Mouse (Mus musculus) E14TG2a.4 (cell line): ENCODE data around the gene Atp8a2.

Experiments used
- H3K27me3 ChIP-seq: 2 replicates; pipeline ENCODE4 v1.6.1; 2014; ENCODE audit warnings: low read length, control low read depth; ENCODE audit not compliant: insufficient read depth
- H3K36me3 ChIP-seq: 2 replicates; pipeline ENCODE4 v1.6.1; 2014; ENCODE audit warnings: low read length, control low read depth; ENCODE audit not compliant: insufficient read depth
- H3K4me1 ChIP-seq: replicated peaks from 2 replicates; pipeline ENCODE4 v1.6.1; 2014; ENCODE audit warnings: low read depth, low read length, control low read depth
- H3K4me3 ChIP-seq: replicated peaks from 2 replicates; pipeline ENCODE4 v1.5.1; 2014; ENCODE audit warnings: mild to moderate bottlenecking, low read length
- H3K9me3 ChIP-seq: 2 replicates; pipeline ENCODE4 v1.6.1; 2014; ENCODE audit warnings: low read length, control low read depth
- CTCF ChIP-seq: conservative IDR thresholded peaks from 2 replicates; pipeline ENCODE4 v1.5.1; 2014; ENCODE audit warnings: low read length
- NANOG ChIP-seq: IDR thresholded peaks from 2 replicates; pipeline ENCODE4 v1.6.1; 2014; ENCODE audit warnings: borderline replicate concordance, low read length, mixed read lengths
- POU5F1 ChIP-seq: IDR thresholded peaks from 2 replicates; pipeline ENCODE4 v1.6.1; 2014; ENCODE audit warnings: low read length, borderline replicate concordance

Gene Atp8a2

GRCm38 (mm10) chr14:59643582-59643981, 553.4 kb downstream of the Atp8a2 start:
- Histone ChIP-seq H3K36me3 (no peaks in the 10 kb centered on the region), H3K4me3 (no peak overlapping the region), H3K9me3 (no peaks in the 10 kb centered on the region), H3K27me3 (peaks cover 18% of the 10 kb centered on the region), H3K4me1 (peaks cover 18% of the 10 kb centered on the region)
- no peak for TF ChIP-seq POU5F1
- TF ChIP-seq NANOG = no peak
- no peak for TF ChIP-seq CTCF

- TF ChIP-seq POU5F1 (no peak), NANOG (no peak)
These were observed 555.1 kb downstream of the Atp8a2 start for GRCm38 (mm10) chr14:59641856-59642255.

GRCm38 (mm10) chr14:59638906-59639703, 557.9 kb downstream of the Atp8a2 start:
- no peaks in the 10 kb centered on the region for H3K36me3 ChIP-seq
- no peak overlapping the region for H3K4me3 ChIP-seq
- peaks cover 16% of the 10 kb centered on the region for H3K27me3 ChIP-seq
- H3K4me1 ChIP-seq = no peaks in the 10 kb centered on the region; the same call in 1 of the 2 replicates
- TF ChIP-seq POU5F1 (no peak), CTCF (no peak), NANOG (no peak)
- no peaks in the 10 kb centered on the region for H3K9me3 ChIP-seq

More at GRCm38 (mm10) chr14:59641856-59642255, 555.1 kb downstream of the Atp8a2 start:
- H3K4me1 ChIP-seq = peaks cover 6% of the 10 kb centered on the region
- no peaks in the 10 kb centered on the region for H3K36me3 ChIP-seq
- peaks cover 18% of the 10 kb centered on the region for H3K27me3 ChIP-seq
- no peak overlapping the region for H3K4me3 ChIP-seq
- H3K9me3 ChIP-seq = no peaks in the 10 kb centered on the region

- TF ChIP-seq NANOG (no peak), CTCF (no peak), POU5F1 (no peak)
- H3K27me3 ChIP-seq = no peaks in the 10 kb centered on the region
- H3K9me3 ChIP-seq = no peaks in the 10 kb centered on the region
- no peak overlapping the region for H3K4me3 ChIP-seq
- peaks cover 28% of the 10 kb centered on the region for H3K36me3 ChIP-seq
- peaks cover 28% of the 10 kb centered on the region for H3K4me1 ChIP-seq
These were observed 563.0 kb downstream of the Atp8a2 start for GRCm38 (mm10) chr14:59633988-59634387.

- TF ChIP-seq POU5F1 (no peak), CTCF (no peak), NANOG (no peak)
- Histone ChIP-seq H3K36me3 (peaks cover 28% of the 10 kb centered on the region), H3K27me3 (no peaks in the 10 kb centered on the region), H3K9me3 (no peaks in the 10 kb centered on the region), H3K4me3 (no peak overlapping the region), H3K4me1 (peaks cover 31% of the 10 kb centered on the region)
These were observed 563.6 kb downstream of the Atp8a2 start for GRCm38 (mm10) chr14:59633295-59633898.

GRCm38 (mm10) chr14:59632067-59632466, 564.9 kb downstream of the Atp8a2 start:
- H3K4me3 ChIP-seq = no peak overlapping the region
- H3K4me1 ChIP-seq = peaks cover 44% of the 10 kb centered on the region
- TF ChIP-seq POU5F1 (no peak), CTCF (no peak), NANOG (no peak)

GRCm38 (mm10) chr14:59630096-59630495, 566.9 kb downstream of the Atp8a2 start:
- H3K9me3 ChIP-seq = no peaks in the 10 kb centered on the region
- H3K4me3 ChIP-seq = peak overlapping the region; percentile 35
- H3K27me3 ChIP-seq = peaks cover 21% of the 10 kb centered on the region
- no peak for TF ChIP-seq CTCF
- no peak for TF ChIP-seq NANOG
- TF ChIP-seq POU5F1 = no peak
- peaks cover 32% of the 10 kb centered on the region for H3K36me3 ChIP-seq
- peaks cover 51% of the 10 kb centered on the region for H3K4me1 ChIP-seq

More at GRCm38 (mm10) chr14:59632067-59632466, 564.9 kb downstream of the Atp8a2 start:
- Histone ChIP-seq H3K27me3 (peaks cover 7% of the 10 kb centered on the region), H3K36me3 (peaks cover 32% of the 10 kb centered on the region), H3K9me3 (no peaks in the 10 kb centered on the region)

GRCm38 (mm10) chr14:59629308-59629707, 567.7 kb downstream of the Atp8a2 start:
- no peak for TF ChIP-seq NANOG
- TF ChIP-seq POU5F1 = no peak
- TF ChIP-seq CTCF = no peak
- Histone ChIP-seq H3K4me1 (peaks cover 59% of the 10 kb centered on the region), H3K4me3 (peak overlapping the region; percentile 35), H3K9me3 (no peaks in the 10 kb centered on the region), H3K36me3 (peaks cover 32% of the 10 kb centered on the region), H3K27me3 (peaks cover 21% of the 10 kb centered on the region)
